Mouse (Mus musculus) kidney, adult 2 months (tissue): ENCODE measurements around the gene Rflna.

Experiments
- CTCF ChIP-seq: fragments of 200-500 bp; conservative IDR thresholded peaks from 2 replicates; pipeline ENCODE4 v1.5.1; 2011; ENCODE audit warnings: low read depth, mild to moderate bottlenecking, control low read depth, low read length, moderate library complexity, mixed read lengths; ENCODE audit not compliant: insufficient read depth, insufficient read length
- POLR2A ChIP-seq: fragments of 200-500 bp; IDR thresholded peaks from one replicate; pipeline ENCODE4 v1.6.1; 2011; ENCODE audit warnings: low read depth, low read length, control low read depth

DNA sequence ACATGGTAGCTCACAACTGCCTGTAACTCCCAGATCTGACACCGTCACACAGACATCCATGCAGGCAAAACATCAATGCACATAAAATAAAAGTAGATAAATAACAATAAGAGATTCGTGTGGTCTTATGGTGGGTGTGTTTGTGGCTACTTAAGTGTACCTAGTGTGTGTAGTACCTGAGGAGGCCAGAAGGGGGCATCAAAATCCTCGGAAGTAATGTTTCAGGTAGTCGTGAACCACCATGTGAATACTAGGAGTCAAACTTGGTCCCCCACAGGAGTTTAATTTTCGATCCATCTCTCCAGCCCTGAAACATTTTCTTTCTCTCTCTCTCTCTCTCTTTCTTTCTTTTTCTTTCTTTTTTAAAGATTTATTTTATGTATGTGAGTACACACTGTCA is 16.8 kb upstream of the Rflna start:
- TF ChIP-seq CTCF: no peak
- TF ChIP-seq POLR2A: no peak
